In genomic region chr3:130086372-130087080, GRCm38 (mm10) we compare ENCODE assay signal across 10 mouse cellular contexts. TPM values are rescaled to one million over a fixed set of nuclear protein-coding genes. Genes with fewer than 3 reads are reported as not detected.
DNase-seq lines count a peak whose midpoint lies in the region; ATAC-seq and TF ChIP-seq lines count a peak whose summit lies in the region.
"Had no signal": no experiment of that assay in that cellular context is flagged by ENCODE, and none has a peak within 500 bp of the region (broad histone marks: within the 10 kb centered on the region; RNA-seq: fewer than 3 reads in every experiment).

No protein-coding gene starts in this region.

- 68% methylated on average over 13 of the region's 13 CpGs for WGBS in liver, postnatal 0 days (ENCODE audit: insufficient replicate concordance)
- 74% methylated on average over 13 of the region's 13 CpGs for WGBS in liver, embryonic 11.5 days
- WGBS in forebrain, embryonic 12.5 days: 84% methylated on average over 13 of the region's 13 CpGs

- no peak for TF ChIP-seq CTCF in liver, postnatal 0 days (IDR thresholded peaks at IDR 0.05; ENCODE audit: low read depth)
- no peak for TF ChIP-seq CTCF in embryonic fibroblast, embryonic 13.5 days (IDR thresholded peaks at IDR 0.05; ENCODE audit: borderline replicate concordance, insufficient read depth, low read length)
- TF ChIP-seq CTCF in layer of hippocampus, adult 2 months (conservative IDR thresholded peaks at IDR 0.05): no peak

- no peaks in the 10 kb centered on the region for H3K4me1 ChIP-seq in liver, postnatal 0 days (ENCODE audit: insufficient read depth)
- H3K4me1 ChIP-seq in liver, embryonic 11.5 days (replicated peaks; ENCODE audit: control insufficient read depth, insufficient read depth, low read length): no peaks in the 10 kb centered on the region
- peaks cover 6% of the 10 kb centered on the region for H3K4me1 ChIP-seq in embryonic fibroblast, embryonic 13.5 days (ENCODE audit: control insufficient read depth, insufficient read depth, low read length)
- H3K4me1 ChIP-seq in forebrain, embryonic 12.5 days: no peaks in the 10 kb centered on the region
- H3K4me1 ChIP-seq: neural tube, embryonic 12.5 days had no signal

- no peaks in the 10 kb centered on the region for H3K36me3 ChIP-seq in liver, postnatal 0 days (replicated peaks; ENCODE audit: insufficient read depth, low read length)
- H3K36me3 ChIP-seq in liver, embryonic 11.5 days (ENCODE audit: control insufficient read depth, insufficient read depth, low read length): no peaks in the 10 kb centered on the region
- H3K36me3 ChIP-seq in forebrain, embryonic 12.5 days (replicated peaks): no peaks in the 10 kb centered on the region
- H3K36me3 ChIP-seq: G1E; neural tube, embryonic 12.5 days had no signal

- peak; percentile 18 for DNase-seq in liver, postnatal 0 days
- no peak for DNase-seq in liver, embryonic 11.5 days (ENCODE audit: low spot score)
- peak; percentile 22 to 24 for DNase-seq in heart, postnatal 36 days
- peak; percentile 80 for DNase-seq in lung, postnatal 36 days
- DNase-seq in urinary bladder, postnatal 36 days (ENCODE audit: low spot score in 2 of 2): no peak
- DNase-seq in layer of hippocampus, adult 2 months (ENCODE audit: low spot score in 2 of 2): no peak

- intact Hi-C loops in heart, postnatal 36 days (cut with DNase I): no loop called here

- H3K27me3 ChIP-seq in liver, postnatal 0 days (ENCODE audit: insufficient read depth, low read length): no peaks in the 10 kb centered on the region
- H3K27me3 ChIP-seq in liver, embryonic 11.5 days (replicated peaks; ENCODE audit: control insufficient read depth, insufficient read depth, low read length): no peaks in the 10 kb centered on the region
- H3K27me3 ChIP-seq in forebrain, embryonic 12.5 days: no peaks in the 10 kb centered on the region
- H3K27me3 ChIP-seq: neural tube, embryonic 12.5 days had no signal

- TF ChIP-seq POLR2A in embryonic fibroblast, embryonic 13.5 days (IDR thresholded peaks at IDR 0.05; ENCODE audit: low read depth, low read length): no peak

- no peak overlapping the region for H3K27ac ChIP-seq in liver, postnatal 0 days (ENCODE audit: low read depth)
- no peak overlapping the region for H3K27ac ChIP-seq in liver, embryonic 11.5 days (ENCODE audit: low read depth, low read length)
- 0 out of 2 replicates have a peak overlapping the region, but pooled peaks have one; percentile 0 for H3K27ac ChIP-seq in embryonic fibroblast, embryonic 13.5 days (ENCODE audit: insufficient read depth, low read length)
- no peak overlapping the region for H3K27ac ChIP-seq in layer of hippocampus, adult 2 months
- no peak overlapping the region for H3K27ac ChIP-seq in forebrain, embryonic 12.5 days
- H3K27ac ChIP-seq: neural tube, embryonic 12.5 days had no signal

- H3K4me3 ChIP-seq in liver, postnatal 0 days (ENCODE audit: low read depth, low read length): no peak overlapping the region
- H3K4me3 ChIP-seq in liver, embryonic 11.5 days (ENCODE audit: low read depth, low read length): no peak overlapping the region
- H3K4me3 ChIP-seq in embryonic fibroblast, embryonic 13.5 days (ENCODE audit: insufficient read depth, low read length): no peak overlapping the region
- no peak overlapping the region for H3K4me3 ChIP-seq in layer of hippocampus, adult 2 months
- no peak overlapping the region for H3K4me3 ChIP-seq in forebrain, embryonic 12.5 days (replicated peaks)
- H3K4me3 ChIP-seq: neural tube, embryonic 12.5 days had no signal

- no peak overlapping the region for H3K9ac ChIP-seq in liver, postnatal 0 days (replicated peaks)
- no peak overlapping the region for H3K9ac ChIP-seq in liver, embryonic 11.5 days (ENCODE audit: low read depth, low read length)
- H3K9ac ChIP-seq in forebrain, embryonic 12.5 days: no peak overlapping the region
- H3K9ac ChIP-seq: neural tube, embryonic 12.5 days had no signal

- no peak for TF ChIP-seq EP300 in liver, postnatal 0 days (IDR thresholded peaks at IDR 0.05; ENCODE audit: low read depth)

- H3K4me2 ChIP-seq in liver, postnatal 0 days (ENCODE audit: low read depth, low read length): no peak overlapping the region
- no peak overlapping the region for H3K4me2 ChIP-seq in liver, embryonic 11.5 days
- no peak overlapping the region for H3K4me2 ChIP-seq in forebrain, embryonic 12.5 days
- H3K4me2 ChIP-seq: neural tube, embryonic 12.5 days had no signal

- no peak for ATAC-seq in liver, postnatal 0 days
- no peak for ATAC-seq in liver, embryonic 11.5 days (replicated peaks; ENCODE audit: low FRiP score)
- ATAC-seq in forebrain, embryonic 12.5 days (ENCODE audit: low FRiP score): no peak

- peaks cover 3% of the 10 kb centered on the region; the same call in 1 of the 2 replicates for H3K9me3 ChIP-seq in liver, postnatal 0 days (ENCODE audit: low read length)
- H3K9me3 ChIP-seq in liver, embryonic 11.5 days (ENCODE audit: control insufficient read depth, low read length): no peaks in the 10 kb centered on the region
- no peaks in the 10 kb centered on the region for H3K9me3 ChIP-seq in forebrain, embryonic 12.5 days
- H3K9me3 ChIP-seq: G1E; neural tube, embryonic 12.5 days had no signal

RNA-seq across cellular contexts. Expression of gene Sec24b, which starts 25.2 kb away (rescaled TPM):
- 4.5 and 5.4 TPM in 2 replicates for polyA plus RNA-seq in liver, postnatal 0 days (2015; fragmentation: Nextera tagmentation; extraction: Ambion mirVana)
- 26.7 and 28.4 TPM in 2 replicates for polyA plus RNA-seq in liver, embryonic 11.5 days (2014; fragmentation: Nextera tagmentation; extraction: Ambion mirVana)
- polyA plus RNA-seq in embryonic fibroblast, embryonic 13.5 days (2011; ENCODE audit: insufficient read length, low read depth, missing spikeins): 87.1 and 98.3 TPM in 2 replicates
- total RNA-seq in heart, postnatal 36 days (2021): 10 to 100 TPM; 28.4 to 35.1 TPM
- 10 to 100 TPM; 57.3 to 62.1 TPM for total RNA-seq in layer of hippocampus, adult 2 months (2021)
- polyA plus RNA-seq in forebrain, embryonic 12.5 days (2016; fragmentation: Nextera tagmentation; extraction: Ambion mirVana): 33.7 and 34.7 TPM in 2 replicates

RNA-seq across cellular contexts. Expression of gene Col25a1, which starts 44.8 kb away (rescaled TPM):
- 0.64 and 0.68 TPM in 2 replicates for polyA plus RNA-seq in liver, postnatal 0 days (2015; fragmentation: Nextera tagmentation; extraction: Ambion mirVana)
- 5.9 and 6.3 TPM in 2 replicates for polyA plus RNA-seq in liver, embryonic 11.5 days (2014; fragmentation: Nextera tagmentation; extraction: Ambion mirVana)
- polyA plus RNA-seq in embryonic fibroblast, embryonic 13.5 days (2011; ENCODE audit: insufficient read length, low read depth, missing spikeins): 0.62 and 5.0 TPM in 2 replicates
- total RNA-seq in heart, postnatal 36 days (2021): under 1 TPM; 0.16 to 0.33 TPM
- 10 to 100 TPM; 75.1 to 77.8 TPM for total RNA-seq in layer of hippocampus, adult 2 months (2021)
- polyA plus RNA-seq in forebrain, embryonic 12.5 days (2016; fragmentation: Nextera tagmentation; extraction: Ambion mirVana): 4.2 TPM in 2 replicates
- polyA plus RNA-seq: G1E had no signal

Comparison
In these comparisons a context has a peak if more than half of its experiments do, and no peak if none do; other contexts are left out.
1. DNase-seq: peak in liver, postnatal 0 days (single experiment), heart, postnatal 36 days (2 of 2) and lung, postnatal 36 days (single experiment); none in liver, embryonic 11.5 days (single experiment), urinary bladder, postnatal 36 days (0 of 2) and layer of hippocampus, adult 2 months (0 of 2).